Mouse (Mus musculus) urinary bladder, postnatal 25 days (tissue): ENCODE results near the gene Incenp.
A peak's percentile ranks its signal among the peaks of the same experiment; 100 is the strongest.
"Not testable (repeated sequence)": the region's sequence is repeated elsewhere in the genome, so short reads cannot be mapped to it uniquely, and the experiment has no call there.

Source experiments
- DNase-seq: peaks from one replicate; pipeline ENCODE4 v3.0.0; 2022; ENCODE audit warnings: low spot score

Gene Incenp

GRCm38 (mm10) chr19:9918176-9918861, 19.0 kb upstream of the Incenp start:
- DNase-seq = no peak

GRCm38 (mm10) chr19:9917727-9918126, 18.4 kb upstream of the Incenp start:
- DNase-seq = no peak

GRCm38 (mm10) chr19:9915935-9916334, 16.6 kb upstream of the Incenp start:
- peak; percentile 80 for DNase-seq

- no peak for DNase-seq
Measured at GRCm38 (mm10) chr19:9914346-9914745, 15.0 kb upstream of the Incenp start.

- DNase-seq = no peak
Measured at GRCm38 (mm10) chr19:9913784-9914183, 14.4 kb upstream of the Incenp start.

- peak; percentile 33 for DNase-seq
Measured at GRCm38 (mm10) chr19:9911314-9911754, 12.0 kb upstream of the Incenp start.

- no peak for DNase-seq
Measured at GRCm38 (mm10) chr19:9909351-9909750, 10.0 kb upstream of the Incenp start.

GRCm38 (mm10) chr19:9900696-9901095, 1.3 kb upstream of the Incenp start:
- not testable (repeated sequence) for DNase-seq

- DNase-seq = no peak
Measured at GRCm38 (mm10) chr19:9899780-9900146, 412 bp upstream of the Incenp start.

GRCm38 (mm10) chr19:9898339-9899066, 848 bp downstream of the Incenp start:
- DNase-seq = no peak

- no peak for DNase-seq
Measured at GRCm38 (mm10) chr19:9896067-9896466, 3.3 kb downstream of the Incenp start.

- no peak for DNase-seq
Measured at GRCm38 (mm10) chr19:9886771-9887170, 12.6 kb downstream of the Incenp start.

- no peak for DNase-seq
Measured at GRCm38 (mm10) chr19:9886348-9886747, 13.0 kb downstream of the Incenp start.

- no peak for DNase-seq
Measured at GRCm38 (mm10) chr19:9878186-9878835, 21.0 kb downstream of the Incenp start.

GRCm38 (mm10) chr19:9865466-9865865, 33.9 kb downstream of the Incenp start:
- no peak for DNase-seq

GRCm38 (mm10) chr19:9864856-9865255, 34.5 kb downstream of the Incenp start:
- DNase-seq = no peak

GRCm38 (mm10) chr19:9860821-9861220, 38.5 kb downstream of the Incenp start:
- not testable (repeated sequence) for DNase-seq

GRCm38 (mm10) chr19:9849368-9850075, 49.8 kb downstream of the Incenp start:
- DNase-seq = not testable (repeated sequence)

- DNase-seq = no peak
Measured at GRCm38 (mm10) chr19:9847262-9847661, 52.1 kb downstream of the Incenp start, which contains the start of gene Scgb2a2. Gene Scgb2a2 (plus strand): TSS chr19:9847562.

- DNase-seq = no peak
Measured at GRCm38 (mm10) chr19:9837341-9837715, 62.0 kb downstream of the Incenp start.

GRCm38 (mm10) chr19:9836581-9837340, 62.6 kb downstream of the Incenp start:
- peak; percentile 12 for DNase-seq
